In genomic region chr1:87154501-87155120, GRCm38 (mm10) we compare ENCODE assay signal across 10 mouse cellular contexts. TPM values are rescaled to one million over a fixed set of nuclear protein-coding genes. Genes with fewer than 3 reads are reported as not detected.
DNase-seq lines count a peak whose midpoint lies in the region; ATAC-seq and TF ChIP-seq lines count a peak whose summit lies in the region.
"Had no signal": no experiment of that assay in that cellular context is flagged by ENCODE, and none has a peak within 500 bp of the region (broad histone marks: within the 10 kb centered on the region; RNA-seq: fewer than 3 reads in every experiment).

No protein-coding gene starts in this region.

- TF ChIP-seq CTCF in gastrocnemius, adult 2 months (IDR thresholded peaks at IDR 0.05): no peak

- peak overlapping the region; percentile 24; the same call in 1 of the 2 replicates for H3K4me2 ChIP-seq in liver, embryonic 16.5 days (ENCODE audit: low read depth, low read length)

- no peak overlapping the region for H3K27ac ChIP-seq in gastrocnemius, adult 2 months
- no peak overlapping the region for H3K27ac ChIP-seq in liver, embryonic 16.5 days (ENCODE audit: low read length)
- H3K27ac ChIP-seq: macrophage had no signal

- H3K9ac ChIP-seq in liver, embryonic 16.5 days (ENCODE audit: low read depth, low read length): no peak overlapping the region

- peak overlapping the region; percentile 58 for H3K4me3 ChIP-seq in gastrocnemius, adult 2 months
- peak overlapping the region; percentile 13; the same call in 1 of the 2 replicates for H3K4me3 ChIP-seq in liver, embryonic 16.5 days (ENCODE audit: low read depth, low read length)

- 4% methylated on average over 58 of the region's 58 CpGs for WGBS in liver, embryonic 16.5 days (ENCODE audit: insufficient replicate concordance)

- intact Hi-C loops in gastrocnemius, adult 2 months (cut with DNase I): no loop called here

- DNase-seq in gastrocnemius, adult 2 months: no peak
- DNase-seq in gastrocnemius, postnatal 10 days: no peak
- DNase-seq in thymus, postnatal 4 days: peak; percentile 49
- no peak for DNase-seq in thymus, postnatal 0 days (ENCODE audit: low spot score)
- no peak for DNase-seq in adrenal gland, adult (ENCODE audit: inconsistent age in 2 of 2, low spot score in 1 of 2)
- no peak for DNase-seq in spleen, postnatal 14 days (ENCODE audit: low spot score in 2 of 2)
- no peak for DNase-seq in thymus, postnatal 25 days
- DNase-seq: gastrocnemius, postnatal 14 days had no signal

- H3K9me3 ChIP-seq in liver, embryonic 16.5 days (replicated peaks; ENCODE audit: control insufficient read depth, low read length): no peaks in the 10 kb centered on the region

- no peak for ATAC-seq in liver, embryonic 16.5 days (ENCODE audit: low read depth)

- no peaks in the 10 kb centered on the region for H3K4me1 ChIP-seq in liver, embryonic 16.5 days (ENCODE audit: control insufficient read depth, low read depth, low read length)

- H3K27me3 ChIP-seq in liver, embryonic 16.5 days (ENCODE audit: control insufficient read depth, insufficient read depth, low read depth, low read length): peaks cover 72% of the 10 kb centered on the region

- no peaks in the 10 kb centered on the region for H3K36me3 ChIP-seq in liver, embryonic 16.5 days (ENCODE audit: control insufficient read depth, insufficient read depth)

RNA-seq across cellular contexts. Expression of gene Ecel1, which starts 1.7 kb away (rescaled TPM):
- total RNA-seq in gastrocnemius, adult 2 months (2021): not detected
- total RNA-seq in gastrocnemius, postnatal 10 days (2021): under 1 TPM in 1 of 2 experiments, not detected in 1; 0.09 TPM
- polyA plus RNA-seq in thymus, postnatal 0 days (2015; fragmentation: Nextera tagmentation; extraction: Ambion mirVana): 0.32 and 0.55 TPM in 2 replicates
- 0.04 TPM in 1 of 2 replicates, not detected in the other for polyA plus RNA-seq in liver, embryonic 16.5 days (2015; fragmentation: Nextera tagmentation; extraction: Ambion mirVana)
- total RNA-seq: gastrocnemius, postnatal 14 days had no signal
- polyA plus RNA-seq: macrophage had no signal

RNA-seq across cellular contexts. Expression of gene Prss56, which starts 28.5 kb away (rescaled TPM):
- not detected for total RNA-seq in gastrocnemius, adult 2 months (2021)
- total RNA-seq in gastrocnemius, postnatal 10 days (2021): not detected
- polyA plus RNA-seq in thymus, postnatal 0 days (2015; fragmentation: Nextera tagmentation; extraction: Ambion mirVana): 0.10 and 0.36 TPM in 2 replicates
- polyA plus RNA-seq in liver, embryonic 16.5 days (2015; fragmentation: Nextera tagmentation; extraction: Ambion mirVana): not detected in 2 replicates
- total RNA-seq: gastrocnemius, postnatal 14 days had no signal
- polyA plus RNA-seq: macrophage had no signal

RNA-seq across cellular contexts. Expression of gene Akp3, which starts 29.8 kb away (rescaled TPM):
- total RNA-seq in gastrocnemius, adult 2 months (2021): not detected
- total RNA-seq in gastrocnemius, postnatal 10 days (2021): not detected
- 0.26 and 0.60 TPM in 2 replicates for polyA plus RNA-seq in thymus, postnatal 0 days (2015; fragmentation: Nextera tagmentation; extraction: Ambion mirVana)
- not detected in 2 replicates for polyA plus RNA-seq in liver, embryonic 16.5 days (2015; fragmentation: Nextera tagmentation; extraction: Ambion mirVana)
- total RNA-seq: gastrocnemius, postnatal 14 days had no signal
- polyA plus RNA-seq: macrophage had no signal

RNA-seq across cellular contexts. Expression of gene Chrnd, which starts 35.8 kb away (rescaled TPM):
- 1 to 10 TPM; 1.8 to 2.3 TPM for total RNA-seq in gastrocnemius, adult 2 months (2021)
- 1 to 10 TPM; 8.0 to 8.2 TPM for total RNA-seq in gastrocnemius, postnatal 10 days (2021)
- 0.14 and 0.24 TPM in 2 replicates for polyA plus RNA-seq in thymus, postnatal 0 days (2015; fragmentation: Nextera tagmentation; extraction: Ambion mirVana)
- 0.07 and 0.39 TPM in 2 replicates for polyA plus RNA-seq in liver, embryonic 16.5 days (2015; fragmentation: Nextera tagmentation; extraction: Ambion mirVana)
- polyA plus RNA-seq: macrophage had no signal

RNA-seq across cellular contexts. Expression of gene Chrng, which starts 49.8 kb away (rescaled TPM):
- not detected for total RNA-seq in gastrocnemius, adult 2 months (2021)
- total RNA-seq in gastrocnemius, postnatal 10 days (2021): 1 to 10 TPM; 3.0 to 3.5 TPM
- 0.53 and 0.70 TPM in 2 replicates for polyA plus RNA-seq in thymus, postnatal 0 days (2015; fragmentation: Nextera tagmentation; extraction: Ambion mirVana)
- 0.18 and 0.99 TPM in 2 replicates for polyA plus RNA-seq in liver, embryonic 16.5 days (2015; fragmentation: Nextera tagmentation; extraction: Ambion mirVana)
